Mouse (Mus musculus) liver, embryonic 14.5 days (tissue): Measurements from ENCODE around the gene Mdm2. TPM values are rescaled to one million over a fixed set of nuclear protein-coding genes. Genes with fewer than 3 reads are reported as not detected.

Experiments used
- ATAC-seq: fragments of 200-750 bp; cut with Nextera tagmentation; 2 replicates; pipeline ENCODE4 v1.8.0; 2017; ENCODE audit warnings: moderate number of reproducible peaks, mild to moderate bottlenecking, moderate library complexity; ENCODE audit not compliant: insufficient read depth
- DNase-seq, 3 experiments: peaks; one replicate each; pipeline ENCODE4 v3.0.0-alpha.2; 2012 to 2013; ENCODE audit warnings: low read depth in 3 of 3, low spot score in 3 of 3
- H3K27ac ChIP-seq: fragments of 300-500 bp; sonication (generic); 2 replicates; pipeline ENCODE4 v1.5.1; 2014; ENCODE audit warnings: moderate library complexity, mild to moderate bottlenecking, control low read depth, inconsistent platforms
- H3K27me3 ChIP-seq: fragments of 300-500 bp; sonication (generic); 2 replicates; pipeline ENCODE4 v1.6.1; 2014; ENCODE audit warnings: mild to moderate bottlenecking, low read length, moderate library complexity; ENCODE audit not compliant: control insufficient read depth, insufficient read depth
- H3K36me3 ChIP-seq: fragments of 300-500 bp; sonication (generic); replicated peaks from 2 replicates; pipeline ENCODE4 v1.6.1; 2014; ENCODE audit warnings: low read depth; ENCODE audit not compliant: control insufficient read depth, insufficient read depth
- H3K4me1 ChIP-seq, 2 experiments: fragments of 200-500 bp in 1 of 2; fragments of 300-500 bp in 1 of 2; sonication (generic) in 1 of 2; replicated peaks; 2 replicates each; pipeline ENCODE4 v1.6.1; 2012 to 2014; ENCODE audit warnings: antibody characterized with exemption in 1 of 2, inconsistent platforms in 1 of 2, low read length in 1 of 2; ENCODE audit not compliant: control insufficient read depth in 2 of 2, insufficient read depth in 2 of 2
- H3K4me2 ChIP-seq: fragments of 300-500 bp; sonication (generic); 2 replicates; pipeline ENCODE4 v1.6.1; 2014; ENCODE audit warnings: low read depth, mild to moderate bottlenecking, control low read depth, moderate library complexity
- H3K4me3 ChIP-seq, 2 experiments: fragments of 200-500 bp in 1 of 2; fragments of 300-500 bp in 1 of 2; sonication (generic) in 1 of 2; 2 replicates each; pipeline ENCODE4 v1.5.1; 2012 to 2014; ENCODE audit warnings: low read depth in 2 of 2, low read length in 2 of 2, mild to moderate bottlenecking in 2 of 2, control low read depth in 1 of 2, inconsistent platforms in 1 of 2, moderate library complexity in 1 of 2; ENCODE audit not compliant: insufficient read depth in 1 of 2
- H3K9ac ChIP-seq: fragments of 300-500 bp; sonication (generic); replicated peaks from 2 replicates; pipeline ENCODE4 v1.6.1; 2014; ENCODE audit warnings: mild to moderate bottlenecking, control low read depth, moderate library complexity
- H3K9me3 ChIP-seq: fragments of 300-500 bp; sonication (generic); 2 replicates; pipeline ENCODE4 v1.6.1; 2016; ENCODE audit warnings: low read length, mixed read lengths; ENCODE audit not compliant: control insufficient read depth
- CTCF ChIP-seq: IDR thresholded peaks from 2 replicates; pipeline ENCODE4 v1.5.1; 2016; ENCODE audit warnings: antibody characterized with exemption, low read depth, control low read depth
- EP300 ChIP-seq: IDR thresholded peaks from 2 replicates; pipeline ENCODE4 v1.6.1; 2016; ENCODE audit warnings: antibody characterized with exemption, low read depth
- WGBS: fragments of 180-500 bp; shearing (Covaris S2); extraction: QIAGEN DNeasy Blood & Tissue Kit; methylation state at CpG from one replicate; pipeline ENCODE4 v1.1.7; 2014; ENCODE audit not compliant: insufficient replicate concordance; 5-methylcytosine and 5-hydroxymethylcytosine counted together
- polyA plus RNA-seq, 2 experiments: library from polyadenylated mRNA; depleted of rRNA in 1 of 2; stranded (reverse) in 1 of 2; unstranded in 1 of 2; fragments of >200 nt; fragmentation: Nextera tagmentation in 1 of 2; extraction: Ambion mirVana in 1 of 2; gene quantifications; 2 replicates each; pipeline versions ENCODE4 v1.2.1 to v1.2.3; 2012 to 2014

The Mdm2 gene
- polyA plus RNA-seq, 2 experiments = 12.8 to 20.0 TPM

DNA sequence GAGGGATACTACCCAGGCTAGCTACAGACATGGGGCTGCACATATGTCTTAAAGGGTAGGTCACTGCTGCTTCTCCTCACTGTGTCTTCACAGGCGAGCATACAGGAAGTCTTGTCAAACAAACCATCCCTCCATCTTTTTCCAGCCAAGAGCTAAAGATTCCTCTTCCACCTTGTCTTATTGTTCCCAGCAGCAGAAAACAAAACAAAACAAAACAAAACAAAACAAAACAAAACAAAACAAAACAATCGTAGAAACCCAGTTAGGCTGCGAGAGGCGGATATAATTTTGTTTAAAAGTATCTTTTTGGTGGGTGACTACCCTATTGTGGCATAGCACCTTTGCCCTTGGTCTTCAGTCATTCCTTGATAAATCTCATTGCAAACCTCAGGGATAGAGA is 32.1 kb upstream of the Mdm2 start:
- Histone ChIP-seq H3K27me3 (no peaks in the 10 kb centered on the region), H3K4me3 (no peak overlapping the region), H3K4me1 (peaks cover 3 to 4% of the 10 kb centered on the region in 2 experiments; a peak in 3 of 4 replicates), H3K4me2 (no peak overlapping the region), H3K27ac (no peak overlapping the region), H3K9me3 (no peaks in the 10 kb centered on the region), H3K9ac (no peak overlapping the region), H3K36me3 (no peaks in the 10 kb centered on the region)
- ATAC-seq (no peak), DNase-seq (no peak)
- WGBS = 72% methylated on average over 4 of the region's 4 CpGs
- TF ChIP-seq CTCF (no peak), EP300 (no peak)

- H3K4me3 ChIP-seq = no peak overlapping the region
- H3K27me3 ChIP-seq = no peaks in the 10 kb centered on the region
- ATAC-seq = no peak
- no peak overlapping the region for H3K27ac ChIP-seq
- no peaks in the 10 kb centered on the region for H3K9me3 ChIP-seq
- TF ChIP-seq CTCF (no peak), EP300 (no peak)
- WGBS = 70% methylated on average over 15 of the region's 15 CpGs
- no peaks in the 10 kb centered on the region for H3K36me3 ChIP-seq
- DNase-seq = no peak
- no peak overlapping the region for H3K9ac ChIP-seq
- H3K4me2 ChIP-seq = no peak overlapping the region
- H3K4me1 ChIP-seq = peaks cover 3 to 4% of the 10 kb centered on the region in 2 experiments; a peak in 3 of 4 replicates
Measured at GRCm38 (mm10) chr10:117741698-117742475, 31.3 kb upstream of the Mdm2 start.

DNA sequence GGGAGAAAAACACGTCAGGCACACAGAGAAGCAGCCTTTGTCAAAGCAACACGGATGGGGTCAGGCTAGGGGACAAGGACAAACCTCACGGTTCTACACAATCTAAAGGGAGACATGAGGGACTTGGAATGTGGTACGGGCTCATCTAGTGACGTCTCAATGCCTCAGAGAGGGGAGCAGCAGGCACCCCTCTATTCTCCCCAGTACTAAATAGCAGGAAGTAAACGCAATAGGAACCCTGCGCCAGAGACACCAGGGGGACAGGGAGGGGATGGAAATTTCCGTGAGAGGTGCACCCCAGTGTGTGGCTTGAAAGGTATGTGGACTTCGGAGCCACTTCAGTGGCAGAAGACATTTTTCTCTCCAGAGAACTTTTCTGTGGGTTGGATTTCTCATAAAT is 30.4 kb upstream of the Mdm2 start:
- Histone ChIP-seq H3K9ac (no peak overlapping the region), H3K9me3 (no peaks in the 10 kb centered on the region), H3K27me3 (no peaks in the 10 kb centered on the region), H3K27ac (no peak overlapping the region), H3K4me3 (no peak overlapping the region), H3K36me3 (no peaks in the 10 kb centered on the region), H3K4me1 (peaks cover 0 to 4% of the 10 kb centered on the region in 2 experiments; a peak in 3 of 4 replicates), H3K4me2 (no peak overlapping the region)
- TF ChIP-seq CTCF (no peak), EP300 (no peak)
- ATAC-seq (no peak), DNase-seq (no peak)
- 75% methylated on average over 9 of the region's 9 CpGs for WGBS

- Histone ChIP-seq H3K9ac (no peak overlapping the region), H3K4me1 (peaks cover 0 to under 1% of the 10 kb centered on the region in 2 experiments; a peak in 2 of 4 replicates), H3K27me3 (no peaks in the 10 kb centered on the region), H3K4me2 (no peak overlapping the region), H3K4me3 (no peak overlapping the region), H3K9me3 (no peaks in the 10 kb centered on the region), H3K36me3 (no peaks in the 10 kb centered on the region), H3K27ac (no peak overlapping the region)
- TF ChIP-seq CTCF (no peak), EP300 (no peak)
- DNase-seq (no peak), ATAC-seq (no peak)
- 81% methylated on average over 10 of the region's 10 CpGs for WGBS
Measured at GRCm38 (mm10) chr10:117740171-117740570, 29.6 kb upstream of the Mdm2 start.

- no peaks in the 10 kb centered on the region for H3K9me3 ChIP-seq
- no peaks in the 10 kb centered on the region for H3K4me1 ChIP-seq
- TF ChIP-seq EP300 = no peak
- TF ChIP-seq CTCF = no peak
- 86% methylated on average over 6 of the region's 6 CpGs for WGBS
- H3K27me3 ChIP-seq = no peaks in the 10 kb centered on the region
- no peaks in the 10 kb centered on the region for H3K36me3 ChIP-seq
- ATAC-seq = no peak
- H3K9ac ChIP-seq = no peak overlapping the region
- H3K4me3 ChIP-seq = no peak overlapping the region
- H3K27ac ChIP-seq = no peak overlapping the region
- DNase-seq = no peak
- H3K4me2 ChIP-seq = no peak overlapping the region
Measured at GRCm38 (mm10) chr10:117739648-117739948, 29.0 kb upstream of the Mdm2 start.
